Comparison of ENCODE assay signal across 13 mouse cellular contexts in the genomic region with DNA sequence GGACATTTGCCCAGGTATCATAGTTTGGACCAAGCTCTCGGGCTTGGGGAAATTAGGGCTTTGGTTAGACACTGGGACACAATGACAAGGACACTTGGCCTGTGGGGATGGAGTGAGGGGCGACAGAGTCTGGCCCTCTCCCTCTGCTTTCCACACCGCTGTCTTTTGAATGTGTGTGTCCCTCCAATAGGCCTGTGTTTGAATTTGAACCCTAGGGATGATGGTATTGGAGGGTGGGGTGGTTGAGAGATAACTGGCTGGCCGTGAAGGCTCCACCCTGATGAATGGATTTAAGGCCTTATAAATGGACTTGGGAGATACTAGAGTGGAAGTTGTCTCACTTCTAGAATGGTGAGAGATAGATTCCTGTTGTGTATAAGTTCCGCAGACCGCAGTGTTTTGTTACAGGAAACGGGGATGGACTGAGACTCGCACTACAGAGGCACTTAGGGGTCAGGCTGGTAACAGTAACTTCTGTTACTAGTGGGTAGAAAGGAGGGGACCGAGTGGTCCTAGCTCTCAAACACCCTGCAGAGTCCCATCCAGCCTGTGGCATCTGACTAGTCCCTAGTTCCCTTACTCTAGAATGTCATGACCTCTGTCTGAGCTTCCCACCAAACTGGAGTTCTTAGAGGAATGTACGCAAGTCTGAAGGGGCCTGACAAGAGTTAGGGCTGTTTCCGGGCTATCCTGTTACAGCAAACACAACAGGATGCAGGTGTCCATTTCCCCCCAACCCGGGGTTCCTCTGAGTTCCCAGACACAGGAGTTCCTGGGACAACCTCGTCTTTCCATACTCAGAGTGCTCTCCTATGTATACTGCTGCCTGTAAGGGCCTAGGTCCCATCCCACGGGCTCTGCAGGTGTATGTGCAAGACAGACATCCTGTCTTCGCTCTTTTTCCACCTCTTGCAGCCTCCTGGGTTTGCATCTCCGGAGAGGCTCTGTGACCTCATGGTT. TPM values are rescaled to one million over a fixed set of nuclear protein-coding genes. Genes with fewer than 3 reads are reported as not detected.
DNase-seq lines count a peak whose midpoint lies in the region; ATAC-seq and TF ChIP-seq lines count a peak whose summit lies in the region.
"Had no signal": no experiment of that assay in that cellular context is flagged by ENCODE, and none has a peak within 500 bp of the region (broad histone marks: within the 10 kb centered on the region; RNA-seq: fewer than 3 reads in every experiment).

No protein-coding gene starts in this region.

- no peak overlapping the region for H3K4me3 ChIP-seq in kidney, embryonic 16.5 days (ENCODE audit: low read length)
- no peak overlapping the region for H3K4me3 ChIP-seq in limb, embryonic 12.5 days (replicated peaks)
- H3K4me3 ChIP-seq in left cerebral cortex, adult 2 months: no peak overlapping the region
- H3K4me3 ChIP-seq: heart, embryonic 15.5 days; neural tube, embryonic 13.5 days had no signal

- WGBS in kidney, embryonic 16.5 days: 50% methylated on average over 16 of the region's 16 CpGs
- 59% methylated on average over 16 of the region's 16 CpGs for WGBS in limb, embryonic 12.5 days

- no peak overlapping the region for H3K4me2 ChIP-seq in kidney, embryonic 16.5 days (replicated peaks; ENCODE audit: low read depth, low read length)
- no peak overlapping the region for H3K4me2 ChIP-seq in limb, embryonic 12.5 days
- H3K4me2 ChIP-seq: neural tube, embryonic 13.5 days had no signal

- ATAC-seq in kidney, embryonic 16.5 days (ENCODE audit: low FRiP score, low TSS enrichment): no peak
- no peak for ATAC-seq in limb, embryonic 12.5 days (ENCODE audit: insufficient number of reproducible peaks, insufficient read depth, low FRiP score, low TSS enrichment, low read depth)
- ATAC-seq: forebrain, embryonic 16.5 days had no signal

- no peaks in the 10 kb centered on the region for H3K36me3 ChIP-seq in kidney, embryonic 16.5 days (ENCODE audit: insufficient read depth, low read length)
- no peaks in the 10 kb centered on the region for H3K36me3 ChIP-seq in limb, embryonic 12.5 days
- H3K36me3 ChIP-seq: heart, embryonic 15.5 days; neural tube, embryonic 13.5 days had no signal

- peak overlapping the region; percentile 61 for H3K27ac ChIP-seq in kidney, embryonic 16.5 days (ENCODE audit: low read length)
- peak overlapping the region; percentile 81 for H3K27ac ChIP-seq in limb, embryonic 12.5 days
- H3K27ac ChIP-seq in left cerebral cortex, adult 2 months: no peak overlapping the region
- H3K27ac ChIP-seq: neural tube, embryonic 13.5 days had no signal

- DNase-seq in kidney, postnatal 14 days: no peak
- peak; percentile 66 for DNase-seq in CD4-positive, CD25-positive, alpha-beta regulatory T cell, adult 2 months (ENCODE audit: low read depth, low spot score)
- peak; percentile 54 for DNase-seq in R1 (ENCODE audit: low read depth, low spot score)
- no peak for DNase-seq in left cerebral cortex, postnatal 25 days (ENCODE audit: low spot score in 2 of 2)
- DNase-seq in left cerebral cortex, adult 2 months (ENCODE audit: extremely low spot score in 1 of 2, low spot score in 2 of 2): no peak
- DNase-seq: right cerebral cortex, postnatal 25 days had no signal

- intact Hi-C loops in left cerebral cortex, postnatal 25 days (cut with DNase I): no loop called here
- intact Hi-C loops in left cerebral cortex, adult 2 months (cut with DNase I): no loop called here

- no peak for TF ChIP-seq CTCF in left cerebral cortex, adult 2 months (IDR thresholded peaks at IDR 0.05)

- H3K4me1 ChIP-seq in kidney, embryonic 16.5 days (ENCODE audit: insufficient read depth, low read length): peaks cover 35% of the 10 kb centered on the region
- H3K4me1 ChIP-seq in limb, embryonic 12.5 days (replicated peaks): peaks cover 72% of the 10 kb centered on the region

- no peaks in the 10 kb centered on the region for H3K9me3 ChIP-seq in kidney, embryonic 16.5 days (ENCODE audit: low read length)
- no peaks in the 10 kb centered on the region for H3K9me3 ChIP-seq in limb, embryonic 12.5 days
- H3K9me3 ChIP-seq: heart, embryonic 15.5 days; megakaryocyte, embryonic 14.5 days; neural tube, embryonic 13.5 days had no signal

- no peak overlapping the region for H3K9ac ChIP-seq in kidney, embryonic 16.5 days (replicated peaks; ENCODE audit: low read length)
- H3K9ac ChIP-seq in limb, embryonic 12.5 days (replicated peaks): no peak overlapping the region
- H3K9ac ChIP-seq: heart, embryonic 15.5 days; neural tube, embryonic 13.5 days had no signal

- no peaks in the 10 kb centered on the region for H3K27me3 ChIP-seq in kidney, embryonic 16.5 days (ENCODE audit: insufficient read depth, low read length)
- no peaks in the 10 kb centered on the region for H3K27me3 ChIP-seq in limb, embryonic 12.5 days
- H3K27me3 ChIP-seq: heart, embryonic 15.5 days; neural tube, embryonic 13.5 days had no signal

RNA-seq across cellular contexts. Expression of gene Ccr7, which starts 11.5 kb away (rescaled TPM):
- 0.19 and 0.41 TPM in 2 replicates for polyA plus RNA-seq in kidney, embryonic 16.5 days (2015; fragmentation: Nextera tagmentation; extraction: Ambion mirVana)
- polyA plus RNA-seq in limb, embryonic 12.5 days (2016; fragmentation: Nextera tagmentation; extraction: Ambion mirVana): 0.40 and 0.49 TPM in 2 replicates
- total RNA-seq in left cerebral cortex, postnatal 25 days (2021): under 1 TPM in 1 of 2 experiments, not detected in 1; 0.16 TPM
- not detected for total RNA-seq in left cerebral cortex, adult 2 months (2021)
- polyA plus RNA-seq: forebrain, embryonic 16.5 days; kidney, embryonic 14.5 days; neural tube, embryonic 13.5 days had no signal

RNA-seq across cellular contexts. Expression of gene Tns4, which starts 54.3 kb away (rescaled TPM):
- 0.17 and 0.22 TPM in 2 replicates for polyA plus RNA-seq in kidney, embryonic 16.5 days (2015; fragmentation: Nextera tagmentation; extraction: Ambion mirVana)
- 0.65 and 0.73 TPM in 2 replicates for polyA plus RNA-seq in limb, embryonic 12.5 days (2016; fragmentation: Nextera tagmentation; extraction: Ambion mirVana)
- under 1 TPM; 0.21 to 0.64 TPM for total RNA-seq in left cerebral cortex, postnatal 25 days (2021)
- total RNA-seq in left cerebral cortex, adult 2 months (2021): 1 to 10 TPM in 1 of 2 experiments, under 1 TPM in 1; 0.19 to 1.1 TPM
- polyA plus RNA-seq: forebrain, embryonic 16.5 days had no signal

Comparison
In these comparisons a context has a peak if more than half of its experiments do, and no peak if none do; other contexts are left out.
1. DNase-seq: peak in CD4-positive, CD25-positive, alpha-beta regulatory T cell, adult 2 months (single experiment) and R1 (single experiment); none in kidney, postnatal 14 days (single experiment), left cerebral cortex, postnatal 25 days (0 of 2) and left cerebral cortex, adult 2 months (0 of 2).